Mouse (Mus musculus): ENCODE data around the gene Tmem59. TPM values are rescaled to one million over a fixed set of nuclear protein-coding genes. Genes with fewer than 3 reads are reported as not detected.

The Tmem59 gene
- total and polyA plus RNA-seq, 3 experiments = 55.8 to 78.9 TPM; not detected in 1

GRCm38 (mm10) chr4:107129373-107129772 is 48.8 kb upstream of the Tmem59 start:
- Histone ChIP-seq H3K79me2 (ENCODE audit: control insufficient read depth, insufficient read depth, low read length, poor library complexity) (no peaks in the 10 kb centered on the region), H3K9me3 (replicated peaks; ENCODE audit: insufficient read depth, low read length) (no peaks in the 10 kb centered on the region), H3K4me3 (ENCODE audit: control insufficient read depth in 1 of 2, insufficient read depth in 1 of 2, low read depth in 2 of 2, low read length in 2 of 2) (no peak overlapping the region), H3K4me1 (ENCODE audit: control insufficient read depth in 1 of 2, insufficient read depth in 2 of 2, low read length in 2 of 2) (no peaks in the 10 kb centered on the region; a peak in 1 of 4 replicates), H3K36me3 (ENCODE audit: control insufficient read depth in 1 of 2, insufficient read depth in 2 of 2, low read length in 2 of 2) (peaks cover 0 to 1% of the 10 kb centered on the region in 2 experiments; a peak in 2 of 4 replicates), H3K27ac (ENCODE audit: control insufficient read depth, low read depth, low read length) (no peak overlapping the region), H3K9ac (ENCODE audit: control insufficient read depth, low read depth, low read length, poor library complexity, severe bottlenecking) (no peak overlapping the region), H3K27me3 (ENCODE audit: control insufficient read depth in 1 of 2, insufficient read depth in 2 of 2, low read length in 2 of 2) (peaks cover 0 to 2% of the 10 kb centered on the region in 2 experiments; a peak in 2 of 4 replicates)
- TF ChIP-seq TBP (IDR thresholded peaks at IDR 0.05; ENCODE audit: low read depth, low read length) (no peak), SMC3 (IDR thresholded peaks at IDR 0.05; ENCODE audit: low read depth, low read length) (no peak), POLR2AphosphoS2 (IDR thresholded peaks at IDR 0.05; ENCODE audit: low read length) (no peak), CTCF (IDR thresholded peaks at IDR 0.05 in 2 of 3, conservative IDR thresholded peaks at IDR 0.05 in 1 of 3; ENCODE audit: control insufficient read depth in 1 of 3, insufficient read depth in 1 of 3, low read depth in 2 of 3, low read length in 3 of 3, poor library complexity in 1 of 3, severe bottlenecking in 1 of 3) (no peak)
- DNase-seq (ENCODE audit: low read depth, low spot score) = no peak

DNA sequence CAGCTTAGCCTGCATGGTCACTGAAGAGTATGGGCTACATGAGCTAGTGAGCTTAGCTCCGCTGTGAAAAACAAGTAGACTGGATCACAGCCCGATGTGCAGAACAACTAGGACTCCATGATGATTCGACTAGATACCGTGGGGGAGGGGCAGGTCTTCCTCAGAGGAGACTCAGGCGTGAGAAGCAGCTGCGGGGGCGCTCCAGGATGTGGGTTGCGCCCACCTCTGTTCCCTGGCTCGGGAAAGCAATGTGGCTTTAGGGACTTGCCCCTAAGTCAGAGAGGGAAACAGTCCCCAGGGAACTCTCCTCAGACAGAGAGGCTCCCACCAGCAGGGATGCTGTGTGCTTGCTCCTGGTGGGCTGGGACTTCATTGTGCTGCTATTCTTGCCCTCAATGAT is 47.7 kb upstream of the Tmem59 start:
- no peak for DNase-seq (ENCODE audit: low read depth, low spot score)
- Histone ChIP-seq H3K79me2 (ENCODE audit: control insufficient read depth, insufficient read depth, low read length, poor library complexity) (no peaks in the 10 kb centered on the region), H3K27ac (ENCODE audit: control insufficient read depth, low read depth, low read length) (no peak overlapping the region), H3K4me3 (ENCODE audit: control insufficient read depth in 1 of 2, insufficient read depth in 1 of 2, low read depth in 2 of 2, low read length in 2 of 2) (no peak overlapping the region), H3K9ac (ENCODE audit: control insufficient read depth, low read depth, low read length, poor library complexity, severe bottlenecking) (no peak overlapping the region), H3K27me3 (ENCODE audit: control insufficient read depth in 1 of 2, insufficient read depth in 2 of 2, low read length in 2 of 2) (peaks cover 0 to 2% of the 10 kb centered on the region in 2 experiments; a peak in 2 of 4 replicates), H3K9me3 (replicated peaks; ENCODE audit: insufficient read depth, low read length) (no peaks in the 10 kb centered on the region), H3K4me1 (ENCODE audit: control insufficient read depth in 1 of 2, insufficient read depth in 2 of 2, low read length in 2 of 2) (peaks cover 3 to 6% of the 10 kb centered on the region in 2 experiments; a peak in 3 of 4 replicates), H3K36me3 (ENCODE audit: control insufficient read depth in 1 of 2, insufficient read depth in 2 of 2, low read length in 2 of 2) (peaks cover 0 to 8% of the 10 kb centered on the region in 2 experiments; a peak in 2 of 4 replicates)
- TF ChIP-seq CHD2 (IDR thresholded peaks at IDR 0.05; ENCODE audit: low read length) (no peak), SIN3A (IDR thresholded peaks at IDR 0.05; ENCODE audit: low read length) (no peak), NELFE (IDR thresholded peaks at IDR 0.05; ENCODE audit: low read depth, low read length) (no peak), RAD21 (IDR thresholded peaks at IDR 0.05; ENCODE audit: low read depth, low read length) (no peak), POLR2A (IDR thresholded peaks at IDR 0.05; ENCODE audit: control insufficient read depth in 1 of 2, insufficient read depth in 1 of 2, low read depth in 1 of 2, low read length in 2 of 2, poor library complexity in 1 of 2) (no peak), E2F4 (IDR thresholded peaks at IDR 0.05; ENCODE audit: borderline replicate concordance, low read depth, low read length) (no peak), SMC3 (IDR thresholded peaks at IDR 0.05; ENCODE audit: low read depth, low read length) (no peak), CTCF (IDR thresholded peaks at IDR 0.05 in 2 of 3, conservative IDR thresholded peaks at IDR 0.05 in 1 of 3; ENCODE audit: control insufficient read depth in 1 of 3, insufficient read depth in 1 of 3, low read depth in 2 of 3, low read length in 3 of 3, poor library complexity in 1 of 3, severe bottlenecking in 1 of 3) (no peak), NRF1 (IDR thresholded peaks at IDR 0.05; ENCODE audit: insufficient read depth, low read depth, low read length, poor library complexity, severe bottlenecking) (no peak), UBTF (IDR thresholded peaks at IDR 0.05; ENCODE audit: borderline replicate concordance, insufficient read depth, low read depth, low read length) (no peak)

DNA sequence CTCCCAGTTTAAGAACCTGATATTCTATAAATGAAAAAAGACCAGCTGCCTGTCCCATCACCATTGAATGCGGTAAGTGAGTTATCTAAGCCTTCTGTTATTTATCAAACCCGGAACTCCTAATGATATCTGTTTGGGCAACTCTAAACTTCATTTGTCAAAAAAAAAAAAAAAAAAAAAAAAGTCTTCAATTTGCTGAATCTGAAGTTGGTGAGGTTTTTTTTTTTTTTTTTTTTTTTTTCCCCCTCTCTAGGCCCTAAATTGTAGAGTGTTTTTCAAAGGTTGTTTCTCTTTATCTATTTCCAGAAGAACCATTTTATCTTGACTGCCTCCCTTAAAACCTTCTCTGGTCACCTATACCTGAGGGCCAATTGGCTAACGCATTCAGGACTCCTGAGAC is 43.3 kb upstream of the Tmem59 start:
- Histone ChIP-seq H3K27ac (ENCODE audit: control insufficient read depth, low read depth, low read length) (no peak overlapping the region), H3K27me3 (ENCODE audit: control insufficient read depth in 1 of 2, insufficient read depth in 2 of 2, low read length in 2 of 2) (no peaks in the 10 kb centered on the region; a peak in 1 of 4 replicates), H3K9me3 (replicated peaks; ENCODE audit: insufficient read depth, low read length) (no peaks in the 10 kb centered on the region), H3K9ac (ENCODE audit: control insufficient read depth, low read depth, low read length, poor library complexity, severe bottlenecking) (no peak overlapping the region), H3K4me3 (ENCODE audit: control insufficient read depth in 1 of 2, insufficient read depth in 1 of 2, low read depth in 2 of 2, low read length in 2 of 2) (no peak overlapping the region), H3K36me3 (ENCODE audit: control insufficient read depth in 1 of 2, insufficient read depth in 2 of 2, low read length in 2 of 2) (peaks cover 0 to 12% of the 10 kb centered on the region in 2 experiments; a peak in 2 of 4 replicates), H3K4me1 (ENCODE audit: control insufficient read depth in 1 of 2, insufficient read depth in 2 of 2, low read length in 2 of 2) (peaks cover 3 to 13% of the 10 kb centered on the region in 2 experiments; a peak in 3 of 4 replicates), H3K79me2 (ENCODE audit: control insufficient read depth, insufficient read depth, low read length, poor library complexity) (no peaks in the 10 kb centered on the region)
- no peak for DNase-seq (ENCODE audit: low read depth, low spot score)
- TF ChIP-seq ETS1 (IDR thresholded peaks at IDR 0.05; ENCODE audit: low read depth, low read length) (0 out of 2 replicates have a peak, but pooled peaks have one; percentile 24), MYB (IDR thresholded peaks at IDR 0.05; ENCODE audit: low read depth, low read length) (no peak), GATA1 (IDR thresholded peaks at IDR 0.05; ENCODE audit: low read depth, low read length) (peak; percentile 46), EP300 (IDR thresholded peaks at IDR 0.05; ENCODE audit: low read depth in 1 of 2, low read length in 2 of 2) (no peak), ELF1 (IDR thresholded peaks at IDR 0.05; ENCODE audit: low read depth, low read length) (0 out of 2 replicates have a peak, but pooled peaks have one; percentile 39), RAD21 (IDR thresholded peaks at IDR 0.05; ENCODE audit: low read depth, low read length) (no peak), ZNF384 (IDR thresholded peaks at IDR 0.05; ENCODE audit: low read depth, low read length) (peak; percentile 96)

All from MEL (cell line).